ENCODE assay signal across 13 mouse cellular contexts in the genomic region with DNA sequence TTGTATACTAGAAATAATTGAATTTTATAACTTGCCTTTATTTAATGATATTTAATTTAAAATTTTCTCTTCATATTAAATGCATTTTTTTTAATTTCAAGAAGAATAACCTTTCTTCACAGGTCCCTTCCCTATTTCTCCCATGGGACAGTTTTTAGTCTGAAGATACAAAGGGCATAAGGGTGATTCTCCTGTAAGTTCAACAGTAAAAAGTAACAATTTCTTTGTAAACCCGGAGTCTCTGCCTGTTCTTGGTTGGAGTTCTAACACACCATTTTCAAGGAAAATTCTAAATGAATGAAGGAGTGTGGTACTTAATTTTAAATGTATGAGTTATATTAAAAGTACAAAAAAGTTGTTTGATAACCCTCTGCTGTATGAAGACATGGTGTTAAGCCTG.
A peak's percentile ranks its signal among the peaks of the same experiment; 100 is the strongest.
DNase-seq lines count a peak whose midpoint lies in the region; ATAC-seq and TF ChIP-seq lines count a peak whose summit lies in the region.
"Had no signal": no experiment of that assay in that cellular context is flagged by ENCODE, and none has a peak within 500 bp of the region (broad histone marks: within the 10 kb centered on the region; RNA-seq: fewer than 3 reads in every experiment).

No protein-coding gene starts in this region.

- peak overlapping the region; percentile 27 for H3K4me3 ChIP-seq in heart, embryonic 11.5 days (ENCODE audit: low read depth, low read length)
- H3K4me3 ChIP-seq in liver, embryonic 11.5 days (ENCODE audit: low read depth, low read length) = 0 out of 2 replicates have a peak overlapping the region, but pooled peaks have one; percentile 23
- H3K4me3 ChIP-seq in liver, postnatal 0 days (ENCODE audit: low read depth, low read length) = no peak overlapping the region
- peak overlapping the region; percentile 75 for H3K4me3 ChIP-seq in embryonic facial prominence, embryonic 14.5 days (ENCODE audit: low read depth, low read length)
- H3K4me3 ChIP-seq in limb, embryonic 15.5 days = peak overlapping the region; percentile 60

- no peaks in the 10 kb centered on the region for H3K36me3 ChIP-seq in heart, embryonic 11.5 days (ENCODE audit: control insufficient read depth, insufficient read depth, low read length)
- no peaks in the 10 kb centered on the region for H3K36me3 ChIP-seq in liver, embryonic 11.5 days (ENCODE audit: control insufficient read depth, insufficient read depth, low read length)
- H3K36me3 ChIP-seq in liver, postnatal 0 days (replicated peaks; ENCODE audit: insufficient read depth, low read length) = no peaks in the 10 kb centered on the region
- H3K36me3 ChIP-seq in embryonic facial prominence, embryonic 14.5 days (ENCODE audit: control insufficient read depth, insufficient read depth, low read length) = peaks cover 15% of the 10 kb centered on the region
- H3K36me3 ChIP-seq in limb, embryonic 15.5 days = no peaks in the 10 kb centered on the region

- H3K27ac ChIP-seq in heart, embryonic 11.5 days (ENCODE audit: low read depth, low read length) = peak overlapping the region; percentile 97; the same call in 1 of the 2 replicates
- 0 out of 2 replicates have a peak overlapping the region, but pooled peaks have one; percentile 56 for H3K27ac ChIP-seq in liver, embryonic 11.5 days (ENCODE audit: low read depth, low read length)
- H3K27ac ChIP-seq in liver, postnatal 0 days (ENCODE audit: low read depth) = no peak overlapping the region
- peak overlapping the region; percentile 100 for H3K27ac ChIP-seq in embryonic facial prominence, embryonic 14.5 days (replicated peaks; ENCODE audit: low read depth, low read length)
- peak overlapping the region; percentile 99 for H3K27ac ChIP-seq in limb, embryonic 15.5 days
- H3K27ac ChIP-seq: hindbrain, postnatal 0 days had no signal

- no peak for DNase-seq in heart, adult 11 months
- DNase-seq in liver, embryonic 11.5 days (ENCODE audit: low spot score) = no peak
- no peak for DNase-seq in liver, postnatal 0 days
- DNase-seq in embryonic facial prominence, embryonic 14.5 days (ENCODE audit: low spot score) = no peak
- no peak for DNase-seq in layer of hippocampus, adult 18-20 months (ENCODE audit: low spot score in 2 of 2)
- no peak for DNase-seq in thymus, postnatal 25 days
- DNase-seq: cerebellum, postnatal 25 days; left cerebral cortex, postnatal 4 days; right cerebral cortex, postnatal 14 days; thymus, postnatal 4 days had no signal

- peaks cover 6% of the 10 kb centered on the region for H3K4me1 ChIP-seq in heart, embryonic 11.5 days (ENCODE audit: control insufficient read depth, insufficient read depth, low read length)
- H3K4me1 ChIP-seq in liver, embryonic 11.5 days (replicated peaks; ENCODE audit: control insufficient read depth, insufficient read depth, low read length) = 0 out of 2 replicates have a peak, but pooled peaks cover 2% of the 10 kb centered on the region
- peaks cover 3% of the 10 kb centered on the region; the same call in 1 of the 2 replicates for H3K4me1 ChIP-seq in liver, postnatal 0 days (ENCODE audit: insufficient read depth)
- peaks cover 22% of the 10 kb centered on the region for H3K4me1 ChIP-seq in embryonic facial prominence, embryonic 14.5 days (ENCODE audit: control insufficient read depth, insufficient read depth, low read length)
- peaks cover 21% of the 10 kb centered on the region for H3K4me1 ChIP-seq in limb, embryonic 15.5 days

- ATAC-seq in heart, embryonic 11.5 days (replicated peaks; ENCODE audit: insufficient number of reproducible peaks, low FRiP score, low TSS enrichment) = no peak
- no peak for ATAC-seq in liver, embryonic 11.5 days (replicated peaks; ENCODE audit: low FRiP score)
- ATAC-seq in liver, postnatal 0 days = no peak
- ATAC-seq in embryonic facial prominence, embryonic 14.5 days (ENCODE audit: low read depth) = no peak
- no peak for ATAC-seq in limb, embryonic 15.5 days (ENCODE audit: insufficient number of reproducible peaks, low FRiP score, low TSS enrichment, low read depth)
- ATAC-seq: hindbrain, postnatal 0 days had no signal

- WGBS in heart, embryonic 11.5 days (ENCODE audit: insufficient replicate concordance) = 68% methylated on average over 1 of the region's 1 CpGs
- WGBS in liver, embryonic 11.5 days = 67% methylated on average over 1 of the region's 1 CpGs
- WGBS in liver, postnatal 0 days (ENCODE audit: insufficient replicate concordance) = 76% methylated on average over 1 of the region's 1 CpGs
- WGBS in embryonic facial prominence, embryonic 14.5 days = 29% methylated on average over 1 of the region's 1 CpGs
- 25% methylated on average over 1 of the region's 1 CpGs for WGBS in limb, embryonic 15.5 days

- H3K27me3 ChIP-seq in heart, embryonic 11.5 days (ENCODE audit: control insufficient read depth, insufficient read depth, low read length) = no peaks in the 10 kb centered on the region
- H3K27me3 ChIP-seq in liver, embryonic 11.5 days (replicated peaks; ENCODE audit: control insufficient read depth, insufficient read depth, low read length) = no peaks in the 10 kb centered on the region
- no peaks in the 10 kb centered on the region for H3K27me3 ChIP-seq in liver, postnatal 0 days (ENCODE audit: insufficient read depth, low read length)
- no peaks in the 10 kb centered on the region for H3K27me3 ChIP-seq in embryonic facial prominence, embryonic 14.5 days (replicated peaks; ENCODE audit: control insufficient read depth, insufficient read depth, low read length)
- H3K27me3 ChIP-seq in limb, embryonic 15.5 days = no peaks in the 10 kb centered on the region

- H3K9me3 ChIP-seq in heart, embryonic 11.5 days (replicated peaks; ENCODE audit: control insufficient read depth, low read length) = no peaks in the 10 kb centered on the region
- no peaks in the 10 kb centered on the region for H3K9me3 ChIP-seq in liver, embryonic 11.5 days (ENCODE audit: control insufficient read depth, low read length)
- no peaks in the 10 kb centered on the region for H3K9me3 ChIP-seq in liver, postnatal 0 days (ENCODE audit: low read length)
- no peaks in the 10 kb centered on the region for H3K9me3 ChIP-seq in embryonic facial prominence, embryonic 14.5 days (ENCODE audit: control insufficient read depth, low read length)
- no peaks in the 10 kb centered on the region for H3K9me3 ChIP-seq in limb, embryonic 15.5 days

- TF ChIP-seq EP300 in liver, postnatal 0 days (IDR thresholded peaks at IDR 0.05; ENCODE audit: low read depth) = no peak

- H3K4me2 ChIP-seq in heart, embryonic 11.5 days = peak overlapping the region; percentile 38; the same call in 1 of the 2 replicates
- peak overlapping the region; percentile 51; the same call in 1 of the 2 replicates for H3K4me2 ChIP-seq in liver, embryonic 11.5 days
- no peak overlapping the region for H3K4me2 ChIP-seq in liver, postnatal 0 days (ENCODE audit: low read depth, low read length)
- peak overlapping the region; percentile 64 for H3K4me2 ChIP-seq in embryonic facial prominence, embryonic 14.5 days (ENCODE audit: low read depth, low read length)
- no peak overlapping the region for H3K4me2 ChIP-seq in limb, embryonic 15.5 days

- no peak overlapping the region for H3K9ac ChIP-seq in heart, embryonic 11.5 days (ENCODE audit: low read depth, low read length)
- no peak overlapping the region for H3K9ac ChIP-seq in liver, embryonic 11.5 days (ENCODE audit: low read depth, low read length)
- no peak overlapping the region for H3K9ac ChIP-seq in liver, postnatal 0 days (replicated peaks)
- H3K9ac ChIP-seq in embryonic facial prominence, embryonic 14.5 days (ENCODE audit: low read depth, low read length) = peak overlapping the region; percentile 99
- peak overlapping the region; percentile 39; the same call in 1 of the 2 replicates for H3K9ac ChIP-seq in limb, embryonic 15.5 days

- TF ChIP-seq CTCF in liver, postnatal 0 days (IDR thresholded peaks at IDR 0.05; ENCODE audit: low read depth) = no peak

Comparison
In these comparisons a context has a peak if more than half of its experiments do, and no peak if none do; other contexts are left out.
1. H3K4me2 ChIP-seq: peak in heart, embryonic 11.5 days (single experiment), liver, embryonic 11.5 days (single experiment) and embryonic facial prominence, embryonic 14.5 days (single experiment); none in liver, postnatal 0 days (single experiment) and limb, embryonic 15.5 days (single experiment).
2. H3K9ac ChIP-seq: peak in embryonic facial prominence, embryonic 14.5 days (single experiment) and limb, embryonic 15.5 days (single experiment); none in heart, embryonic 11.5 days (single experiment), liver, embryonic 11.5 days (single experiment) and liver, postnatal 0 days (single experiment).